Mouse (Mus musculus): Measurements from ENCODE around the gene Xbp1.
A peak's percentile ranks its signal among the peaks of the same experiment; 100 is the strongest.
"Not testable (repeated sequence)": the region's sequence is repeated elsewhere in the genome, so short reads cannot be mapped to it uniquely, and the experiment has no call there.

Xbp1 gene

GRCm38 (mm10) chr11:5502351-5503051, 18.0 kb upstream of the Xbp1 start:
- DNase-seq = no peak

GRCm38 (mm10) chr11:5505856-5506575, 14.4 kb upstream of the Xbp1 start:
- DNase-seq = no peak

- DNase-seq = no peak
These were observed 11.0 kb upstream of the Xbp1 start for GRCm38 (mm10) chr11:5509215-5510098.

- DNase-seq = no peak
These were observed 10.4 kb upstream of the Xbp1 start for GRCm38 (mm10) chr11:5510099-5510391.

GRCm38 (mm10) chr11:5510686-5511085, 9.8 kb upstream of the Xbp1 start:
- not testable (repeated sequence) for DNase-seq

- no peak for DNase-seq
These were observed 8.2 kb upstream of the Xbp1 start for GRCm38 (mm10) chr11:5512099-5512725.

- no peak for DNase-seq
These were observed 7.5 kb upstream of the Xbp1 start for GRCm38 (mm10) chr11:5512961-5513360.

- no peak for DNase-seq
These were observed 6.4 kb upstream of the Xbp1 start for GRCm38 (mm10) chr11:5514091-5514490.

GRCm38 (mm10) chr11:5515196-5515595, 5.3 kb upstream of the Xbp1 start:
- no peak for DNase-seq

GRCm38 (mm10) chr11:5515655-5516054, 4.8 kb upstream of the Xbp1 start:
- no peak for DNase-seq

GRCm38 (mm10) chr11:5516151-5516550, 4.3 kb upstream of the Xbp1 start:
- no peak for DNase-seq

GRCm38 (mm10) chr11:5516617-5517016, 3.8 kb upstream of the Xbp1 start:
- no peak for DNase-seq

- DNase-seq = no peak
These were observed 3.1 kb upstream of the Xbp1 start for GRCm38 (mm10) chr11:5517346-5517745.

GRCm38 (mm10) chr11:5519681-5520080, 778 bp upstream of the Xbp1 start:
- DNase-seq = no peak

GRCm38 (mm10) chr11:5521266-5521515, 732 bp downstream of the Xbp1 start:
- DNase-seq = peak; percentile 69

- DNase-seq = peak; percentile 75
These were observed 1.2 kb downstream of the Xbp1 start for GRCm38 (mm10) chr11:5521516-5522291.

- DNase-seq = no peak
These were observed 2.4 kb downstream of the Xbp1 start for GRCm38 (mm10) chr11:5522798-5523415.

- no peak for DNase-seq
These were observed 5.0 kb downstream of the Xbp1 start for GRCm38 (mm10) chr11:5525418-5525817.

GRCm38 (mm10) chr11:5526573-5527439, 6.3 kb downstream of the Xbp1 start:
- no peak for DNase-seq

GRCm38 (mm10) chr11:5527865-5528523, 7.5 kb downstream of the Xbp1 start:
- DNase-seq = no peak

GRCm38 (mm10) chr11:5528841-5529240, 8.4 kb downstream of the Xbp1 start:
- no peak for DNase-seq

Measured in cerebellum, adult 9-11 months (tissue).